Mouse (Mus musculus): ENCODE measurements at regions not wholly inside any gene's neighbourhood (a gene's known extent, or its start where the extent isn't known, plus 50 kb on each side); places are given as distances from the start of the nearest gene placed in this dataset.

GRCm38 (mm10) chr3:35482296-35482695 is 271.6 kb upstream of the Atp11b start:
- TF ChIP-seq CTCF (IDR thresholded peaks at IDR 0.05; ENCODE audit: borderline replicate concordance, control insufficient read depth, extremely low read depth, insufficient read depth, low read length, poor library complexity), result no peak
- TF ChIP-seq POLR2A (IDR thresholded peaks at IDR 0.05; ENCODE audit: control insufficient read depth, extremely low read depth, insufficient read depth, low read length, poor library complexity), result no peak
- H3K27me3 ChIP-seq (ENCODE audit: control insufficient read depth, insufficient read depth, low read length), result no peaks in the 10 kb centered on the region
- no peaks in the 10 kb centered on the region for H3K4me1 ChIP-seq (replicated peaks; ENCODE audit: control insufficient read depth, insufficient read depth, low read length)
- no peak overlapping the region for H3K4me3 ChIP-seq (ENCODE audit: control insufficient read depth, insufficient read depth, low read length)
- 13% methylated on average over 6 of the region's 6 CpGs for WGBS
- DNase-seq, result peak; percentile 20
- no peaks in the 10 kb centered on the region for H3K36me3 ChIP-seq (ENCODE audit: control insufficient read depth, insufficient read depth, low read length)
- H3K27ac ChIP-seq (ENCODE audit: control insufficient read depth, insufficient read depth, low read length), result no peak overlapping the region

- DNase-seq, result no peak
- 78% methylated on average over 10 of the region's 10 CpGs for WGBS
- Histone ChIP-seq H3K27me3 (ENCODE audit: control insufficient read depth, insufficient read depth, low read length) (no peaks in the 10 kb centered on the region), H3K27ac (ENCODE audit: control insufficient read depth, insufficient read depth, low read length) (no peak overlapping the region), H3K4me1 (replicated peaks; ENCODE audit: control insufficient read depth, insufficient read depth, low read length) (no peaks in the 10 kb centered on the region), H3K36me3 (ENCODE audit: control insufficient read depth, insufficient read depth, low read length) (no peaks in the 10 kb centered on the region), H3K4me3 (ENCODE audit: control insufficient read depth, insufficient read depth, low read length) (no peak overlapping the region)
- no peak for TF ChIP-seq POLR2A (IDR thresholded peaks at IDR 0.05; ENCODE audit: control insufficient read depth, extremely low read depth, insufficient read depth, low read length, poor library complexity)
- no peak for TF ChIP-seq CTCF (IDR thresholded peaks at IDR 0.05; ENCODE audit: borderline replicate concordance, control insufficient read depth, extremely low read depth, insufficient read depth, low read length, poor library complexity)
Observed at GRCm38 (mm10) chr3:35482759-35483158, 271.1 kb upstream of the Atp11b start.

GRCm38 (mm10) chr3:35496027-35496824 is 257.7 kb upstream of the Atp11b start:
- 87% methylated on average over 9 of the region's 9 CpGs for WGBS
- Histone ChIP-seq H3K27me3 (ENCODE audit: control insufficient read depth, insufficient read depth, low read length) (no peaks in the 10 kb centered on the region), H3K4me3 (ENCODE audit: control insufficient read depth, insufficient read depth, low read length) (no peak overlapping the region), H3K4me1 (replicated peaks; ENCODE audit: control insufficient read depth, insufficient read depth, low read length) (no peaks in the 10 kb centered on the region), H3K27ac (ENCODE audit: control insufficient read depth, insufficient read depth, low read length) (no peak overlapping the region), H3K36me3 (ENCODE audit: control insufficient read depth, insufficient read depth, low read length) (no peaks in the 10 kb centered on the region)
- TF ChIP-seq CTCF (IDR thresholded peaks at IDR 0.05; ENCODE audit: borderline replicate concordance, control insufficient read depth, extremely low read depth, insufficient read depth, low read length, poor library complexity) (no peak), POLR2A (IDR thresholded peaks at IDR 0.05; ENCODE audit: control insufficient read depth, extremely low read depth, insufficient read depth, low read length, poor library complexity) (no peak)
- no peak for DNase-seq

- Histone ChIP-seq H3K4me1 (replicated peaks; ENCODE audit: control insufficient read depth, insufficient read depth, low read length) (no peaks in the 10 kb centered on the region), H3K4me3 (ENCODE audit: control insufficient read depth, insufficient read depth, low read length) (no peak overlapping the region), H3K27me3 (ENCODE audit: control insufficient read depth, insufficient read depth, low read length) (no peaks in the 10 kb centered on the region), H3K36me3 (ENCODE audit: control insufficient read depth, insufficient read depth, low read length) (no peaks in the 10 kb centered on the region), H3K27ac (ENCODE audit: control insufficient read depth, insufficient read depth, low read length) (no peak overlapping the region)
- 78% methylated on average over 1 of the region's 1 CpGs for WGBS
- DNase-seq, result no peak
- TF ChIP-seq CTCF (IDR thresholded peaks at IDR 0.05; ENCODE audit: borderline replicate concordance, control insufficient read depth, extremely low read depth, insufficient read depth, low read length, poor library complexity), result no peak
Observed at GRCm38 (mm10) chr3:35510314-35510713, 243.6 kb upstream of the Atp11b start.

- 78% methylated on average over 4 of the region's 4 CpGs for WGBS
- no peaks in the 10 kb centered on the region for H3K36me3 ChIP-seq (ENCODE audit: control insufficient read depth, insufficient read depth, low read length)
- H3K27me3 ChIP-seq (ENCODE audit: control insufficient read depth, insufficient read depth, low read length), result no peaks in the 10 kb centered on the region
- no peak overlapping the region for H3K4me3 ChIP-seq (ENCODE audit: control insufficient read depth, insufficient read depth, low read length)
- no peaks in the 10 kb centered on the region for H3K4me1 ChIP-seq (replicated peaks; ENCODE audit: control insufficient read depth, insufficient read depth, low read length)
- DNase-seq, result no peak
- TF ChIP-seq CTCF (IDR thresholded peaks at IDR 0.05; ENCODE audit: borderline replicate concordance, control insufficient read depth, extremely low read depth, insufficient read depth, low read length, poor library complexity) (no peak), POLR2A (IDR thresholded peaks at IDR 0.05; ENCODE audit: control insufficient read depth, extremely low read depth, insufficient read depth, low read length, poor library complexity) (no peak)
- H3K27ac ChIP-seq (ENCODE audit: control insufficient read depth, insufficient read depth, low read length), result no peak overlapping the region
Observed at GRCm38 (mm10) chr3:35516517-35516916, 237.4 kb upstream of the Atp11b start.

GRCm38 (mm10) chr3:35520131-35520530 is 233.8 kb upstream of the Atp11b start:
- Histone ChIP-seq H3K4me1 (replicated peaks; ENCODE audit: control insufficient read depth, insufficient read depth, low read length) (no peaks in the 10 kb centered on the region), H3K4me3 (ENCODE audit: control insufficient read depth, insufficient read depth, low read length) (no peak overlapping the region), H3K27ac (ENCODE audit: control insufficient read depth, insufficient read depth, low read length) (no peak overlapping the region), H3K36me3 (ENCODE audit: control insufficient read depth, insufficient read depth, low read length) (no peaks in the 10 kb centered on the region), H3K27me3 (ENCODE audit: control insufficient read depth, insufficient read depth, low read length) (no peaks in the 10 kb centered on the region)
- TF ChIP-seq CTCF (IDR thresholded peaks at IDR 0.05; ENCODE audit: borderline replicate concordance, control insufficient read depth, extremely low read depth, insufficient read depth, low read length, poor library complexity), result no peak
- TF ChIP-seq POLR2A (IDR thresholded peaks at IDR 0.05; ENCODE audit: control insufficient read depth, extremely low read depth, insufficient read depth, low read length, poor library complexity), result no peak
- no peak for DNase-seq
- 92% methylated on average over 3 of the region's 3 CpGs for WGBS

GRCm38 (mm10) chr3:35547696-35548095 is 206.2 kb upstream of the Atp11b start:
- DNase-seq, result no peak
- no peak overlapping the region for H3K27ac ChIP-seq (ENCODE audit: control insufficient read depth, insufficient read depth, low read length)
- no peaks in the 10 kb centered on the region for H3K36me3 ChIP-seq (ENCODE audit: control insufficient read depth, insufficient read depth, low read length)
- H3K27me3 ChIP-seq (ENCODE audit: control insufficient read depth, insufficient read depth, low read length), result no peaks in the 10 kb centered on the region
- TF ChIP-seq CTCF (IDR thresholded peaks at IDR 0.05; ENCODE audit: borderline replicate concordance, control insufficient read depth, extremely low read depth, insufficient read depth, low read length, poor library complexity) (no peak), POLR2A (IDR thresholded peaks at IDR 0.05; ENCODE audit: control insufficient read depth, extremely low read depth, insufficient read depth, low read length, poor library complexity) (no peak)
- no peaks in the 10 kb centered on the region for H3K4me1 ChIP-seq (replicated peaks; ENCODE audit: control insufficient read depth, insufficient read depth, low read length)
- no peak overlapping the region for H3K4me3 ChIP-seq (ENCODE audit: control insufficient read depth, insufficient read depth, low read length)
